Mouse (Mus musculus): Measurements from ENCODE around the gene Vmn1r33.
"Not testable (repeated sequence)": the region's sequence is repeated elsewhere in the genome, so short reads cannot be mapped to it uniquely, and the experiment has no call there.

GRCm38 (mm10) chr6:66618182-66618581, at the start of gene Vmn1r33:
- not testable (repeated sequence) for TF ChIP-seq POLR2A (IDR thresholded peaks at IDR 0.05; ENCODE audit: insufficient read depth, low read length); CTCF (IDR thresholded peaks at IDR 0.05; ENCODE audit: low read depth, low read length); EP300 (IDR thresholded peaks at IDR 0.05; ENCODE audit: insufficient read depth, low read depth, low read length)

Data from ES-Bruce4 (cell line).